Mouse (Mus musculus) hindbrain, postnatal 0 days (tissue): ENCODE results near the gene Leng8. TPM values are rescaled to one million over a fixed set of nuclear protein-coding genes. Genes with fewer than 3 reads are reported as not detected.

Experiments
- ATAC-seq: fragments of 200-750 bp; cut with Nextera tagmentation; 2 replicates; pipeline ENCODE4 v1.8.0; 2017; ENCODE audit warnings: mild to moderate bottlenecking, moderate TSS enrichment, moderate library complexity
- DNase-seq: peaks from one replicate; pipeline ENCODE4 v3.0.0-alpha.2; 2015; ENCODE audit warnings: low spot score
- H3K27ac ChIP-seq: fragments of 300-500 bp; sonication (generic); 2 replicates; pipeline ENCODE4 v1.5.1; 2014; ENCODE audit warnings: mild to moderate bottlenecking
- H3K27me3 ChIP-seq: fragments of 300-500 bp; sonication (generic); 2 replicates; pipeline ENCODE4 v1.6.1; 2014; ENCODE audit warnings: low read length, mixed read lengths; ENCODE audit not compliant: insufficient read depth
- H3K36me3 ChIP-seq: fragments of 300-500 bp; sonication (generic); 2 replicates; pipeline ENCODE4 v1.6.1; 2014; ENCODE audit warnings: low read length, mixed read lengths; ENCODE audit not compliant: insufficient read depth
- H3K4me1 ChIP-seq: fragments of 300-500 bp; sonication (generic); 2 replicates; pipeline ENCODE4 v1.6.1; 2014; ENCODE audit warnings: antibody characterized with exemption, low read length, mixed read lengths; ENCODE audit not compliant: insufficient read depth
- H3K4me2 ChIP-seq: fragments of 300-500 bp; sonication (generic); 2 replicates; pipeline ENCODE4 v1.6.1; 2014; ENCODE audit warnings: low read depth, mild to moderate bottlenecking, low read length, moderate library complexity, mixed read lengths
- H3K4me3 ChIP-seq: fragments of 300-500 bp; sonication (generic); 2 replicates; pipeline ENCODE4 v1.5.1; 2014; ENCODE audit warnings: low read length
- H3K9ac ChIP-seq: fragments of 300-500 bp; sonication (generic); replicated peaks from 2 replicates; pipeline ENCODE4 v1.6.1; 2014; ENCODE audit warnings: mild to moderate bottlenecking, low read length, moderate library complexity, mixed read lengths
- H3K9me3 ChIP-seq: fragments of 300-500 bp; sonication (generic); 2 replicates; pipeline ENCODE4 v1.6.1; 2016; ENCODE audit warnings: low read length, mixed read lengths
- CTCF ChIP-seq: IDR thresholded peaks from 2 replicates; pipeline ENCODE4 v1.5.1; 2016; ENCODE audit warnings: antibody characterized with exemption, control low read depth, low read depth
- WGBS: fragments of 180-500 bp; shearing (Covaris S2); extraction: QIAGEN DNeasy Blood & Tissue Kit; methylation state at CpG from one replicate; pipeline ENCODE4 v1.1.7; 2014; 5-methylcytosine and 5-hydroxymethylcytosine counted together
- polyA plus RNA-seq: library from polyadenylated mRNA; unstranded; fragments of >200 nt; fragmentation: Nextera tagmentation; extraction: Ambion mirVana; gene quantifications from 2 replicates; pipeline ENCODE4 v1.2.1, GENCODE M21; 2015
- total RNA-seq: library from RNA; depleted of rRNA; stranded (reverse); fragments of >200 nt; gene quantifications from 2 replicates; pipeline ENCODE4 v1.2.3, GENCODE M21; 2014

Leng8 gene
- total and polyA plus RNA-seq, 2 experiments from 2014 or later = 49.1 to 264 TPM

- WGBS = 68% methylated on average over 6 of the region's 6 CpGs
- ATAC-seq = no peak
- Histone ChIP-seq H3K36me3 (peaks cover 68% of the 10 kb centered on the region), H3K27ac (no peak overlapping the region), H3K9me3 (no peaks in the 10 kb centered on the region), H3K4me1 (peaks cover 10% of the 10 kb centered on the region; the same call in 1 of the 2 replicates), H3K4me3 (no peak overlapping the region), H3K9ac (no peak overlapping the region), H3K4me2 (no peak overlapping the region), H3K27me3 (no peaks in the 10 kb centered on the region)
- TF ChIP-seq CTCF = peak; percentile 79
- peak; percentile 60 for DNase-seq
These were observed 8.8 kb downstream of the Leng8 start for GRCm38 (mm10) chr7:4145552-4146190.

- Histone ChIP-seq H3K36me3 (peaks cover 60% of the 10 kb centered on the region), H3K4me3 (no peak overlapping the region), H3K4me2 (no peak overlapping the region), H3K9ac (no peak overlapping the region), H3K27ac (no peak overlapping the region), H3K27me3 (0 out of 2 replicates have a peak, but pooled peaks cover 3% of the 10 kb centered on the region), H3K9me3 (no peaks in the 10 kb centered on the region), H3K4me1 (peaks cover 16% of the 10 kb centered on the region; the same call in 1 of the 2 replicates)
- TF ChIP-seq CTCF = no peak
- ATAC-seq (no peak), DNase-seq (no peak)
- WGBS = 92% methylated on average over 23 of the region's 23 CpGs
These were observed 9.7 kb downstream of the Leng8 start for GRCm38 (mm10) chr7:4146241-4147180.

DNA sequence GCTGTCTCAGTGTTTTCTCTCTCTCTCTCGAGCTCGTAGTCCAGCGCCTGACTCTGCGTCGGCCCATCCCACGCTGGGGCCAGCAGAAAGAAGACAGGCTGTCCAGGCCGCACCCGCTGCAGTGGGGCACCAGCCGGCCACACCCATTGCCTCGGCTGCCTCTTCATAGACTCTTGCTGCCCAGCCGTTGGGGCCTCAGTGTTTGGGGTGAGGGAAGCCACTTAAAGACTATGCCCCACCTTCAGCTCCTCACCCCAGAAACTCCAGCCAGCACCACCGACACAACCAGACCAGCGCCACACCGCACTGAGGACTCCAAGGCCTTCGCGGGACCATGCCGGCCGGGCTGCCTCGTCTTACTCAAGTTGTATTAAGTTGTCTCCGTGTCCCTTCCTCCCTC lies 10.5 kb downstream of the Leng8 start:
- WGBS = 88% methylated on average over 20 of the region's 20 CpGs
- DNase-seq (no peak), ATAC-seq (no peak)
- no peak for TF ChIP-seq CTCF
- Histone ChIP-seq H3K9me3 (no peaks in the 10 kb centered on the region), H3K27ac (no peak overlapping the region), H3K4me3 (no peak overlapping the region), H3K9ac (no peak overlapping the region), H3K4me1 (peaks cover 16% of the 10 kb centered on the region; the same call in 1 of the 2 replicates), H3K36me3 (peaks cover 51% of the 10 kb centered on the region), H3K27me3 (0 out of 2 replicates have a peak, but pooled peaks cover 3% of the 10 kb centered on the region), H3K4me2 (no peak overlapping the region)

GRCm38 (mm10) chr7:4147836-4148235 lies 11.0 kb downstream of the Leng8 start:
- Histone ChIP-seq H3K4me2 (no peak overlapping the region), H3K9ac (no peak overlapping the region), H3K9me3 (no peaks in the 10 kb centered on the region), H3K27ac (peak overlapping the region; percentile 91; the same call in 1 of the 2 replicates), H3K27me3 (0 out of 2 replicates have a peak, but pooled peaks cover 3% of the 10 kb centered on the region), H3K4me1 (peaks cover 16% of the 10 kb centered on the region; the same call in 1 of the 2 replicates), H3K4me3 (no peak overlapping the region), H3K36me3 (peaks cover 47% of the 10 kb centered on the region)
- DNase-seq (no peak), ATAC-seq (no peak)
- WGBS = 85% methylated on average over 4 of the region's 4 CpGs
- no peak for TF ChIP-seq CTCF

- peaks cover 39% of the 10 kb centered on the region for H3K36me3 ChIP-seq
- no peak for TF ChIP-seq CTCF
- WGBS = 28% methylated on average over 18 of the region's 18 CpGs
- peak overlapping the region; percentile 66 for H3K9ac ChIP-seq
- peak overlapping the region; percentile 96 for H3K4me2 ChIP-seq
- peaks cover 16% of the 10 kb centered on the region; the same call in 1 of the 2 replicates for H3K4me1 ChIP-seq
- peak overlapping the region; percentile 52 for H3K4me3 ChIP-seq
- H3K27me3 ChIP-seq = 0 out of 2 replicates have a peak, but pooled peaks cover 3% of the 10 kb centered on the region
- peak overlapping the region; percentile 91 for H3K27ac ChIP-seq
- no peak; the same call in 1 of the 2 replicates for ATAC-seq
- no peak for DNase-seq
- no peaks in the 10 kb centered on the region for H3K9me3 ChIP-seq
These were observed 11.7 kb downstream of the Leng8 start for GRCm38 (mm10) chr7:4148341-4149208.
